Mouse (Mus musculus) heart, adult 2 months (tissue): ENCODE data around the gene Mdh1b.

Source experiments
- CTCF ChIP-seq: fragments of 200-600 bp; IDR thresholded peaks from 2 replicates; pipeline ENCODE4 v1.8.1; 2022; ENCODE audit warnings: antibody characterized with exemption, mild to moderate bottlenecking, moderate library complexity
- EP300 ChIP-seq: fragments of 200-500 bp; IDR thresholded peaks from 2 replicates; pipeline ENCODE4 v1.6.1; 2011; ENCODE audit warnings: low read depth, low read length, control low read depth; ENCODE audit not compliant: insufficient read depth

- TF ChIP-seq CTCF (no peak), EP300 (no peak)
These were observed 43.3 kb downstream of the Mdh1b start, which contains the start of gene Dytn for GRCm38 (mm10) chr1:63686827-63687226.
